Mouse (Mus musculus) midbrain, embryonic 16.5 days (tissue): ENCODE measurements at regions not wholly inside any gene's neighbourhood (a gene's known extent, or its start where the extent isn't known, plus 50 kb on each side); places are given as distances from the start of the nearest gene placed in this dataset.

ENCODE experiments used
- ATAC-seq: fragments of 200-750 bp; cut with Nextera tagmentation; 2 replicates; pipeline ENCODE4 v1.8.0; 2017; ENCODE audit warnings: moderate TSS enrichment
- H3K27ac ChIP-seq: fragments of 300-500 bp; sonication (generic); 2 replicates; pipeline ENCODE4 v1.5.1; 2014; ENCODE audit warnings: mild to moderate bottlenecking, low read length, mixed read lengths
- H3K27me3 ChIP-seq: fragments of 300-500 bp; sonication (generic); 2 replicates; pipeline ENCODE4 v1.6.1; 2014; ENCODE audit warnings: low read depth, low read length, mixed read lengths; ENCODE audit not compliant: control insufficient read depth, insufficient read depth
- H3K36me3 ChIP-seq: fragments of 300-500 bp; sonication (generic); 2 replicates; pipeline ENCODE4 v1.6.1; 2014; ENCODE audit warnings: mild to moderate bottlenecking, low read length, moderate library complexity, mixed read lengths; ENCODE audit not compliant: control insufficient read depth, insufficient read depth
- H3K4me1 ChIP-seq: fragments of 300-500 bp; sonication (generic); 2 replicates; pipeline ENCODE4 v1.6.1; 2014; ENCODE audit warnings: mild to moderate bottlenecking, low read length, mixed read lengths; ENCODE audit not compliant: control insufficient read depth, insufficient read depth
- H3K4me2 ChIP-seq: fragments of 300-500 bp; sonication (generic); 2 replicates; pipeline ENCODE4 v1.6.1; 2014; ENCODE audit warnings: mild to moderate bottlenecking, low read length, mixed read lengths
- H3K4me3 ChIP-seq: fragments of 300-500 bp; sonication (generic); 2 replicates; pipeline ENCODE4 v1.5.1; 2014; ENCODE audit warnings: low read depth, mild to moderate bottlenecking, low read length, moderate library complexity, mixed read lengths
- H3K9ac ChIP-seq: fragments of 300-500 bp; sonication (generic); 2 replicates; pipeline ENCODE4 v1.6.1; 2014; ENCODE audit warnings: low read depth, low read length, mixed read lengths
- H3K9me3 ChIP-seq: fragments of 300-500 bp; sonication (generic); replicated peaks from 2 replicates; pipeline ENCODE4 v1.6.1; 2014; ENCODE audit warnings: mild to moderate bottlenecking, low read length, mixed read lengths; ENCODE audit not compliant: control insufficient read depth, poor library complexity, severe bottlenecking
- WGBS: fragments of 180-500 bp; shearing (Covaris S2); extraction: QIAGEN DNeasy Blood & Tissue Kit; methylation state at CpG from one replicate; pipeline ENCODE4 v1.1.7; 2014; 5-methylcytosine and 5-hydroxymethylcytosine counted together

GRCm38 (mm10) chr17:7467638-7468037 lies 82.4 kb upstream of the Unc93a2 start:
- no peaks in the 10 kb centered on the region for H3K9me3 ChIP-seq
- no peak overlapping the region for H3K9ac ChIP-seq
- no peaks in the 10 kb centered on the region for H3K27me3 ChIP-seq
- H3K27ac ChIP-seq = no peak overlapping the region
- H3K36me3 ChIP-seq = no peaks in the 10 kb centered on the region
- 0 out of 2 replicates have a peak, but pooled peaks have one; percentile 58 for ATAC-seq
- 20% methylated on average over 3 of the region's 3 CpGs for WGBS
- H3K4me3 ChIP-seq = no peak overlapping the region
- peaks cover 3% of the 10 kb centered on the region; the same call in 1 of the 2 replicates for H3K4me1 ChIP-seq
- H3K4me2 ChIP-seq = no peak overlapping the region

DNA sequence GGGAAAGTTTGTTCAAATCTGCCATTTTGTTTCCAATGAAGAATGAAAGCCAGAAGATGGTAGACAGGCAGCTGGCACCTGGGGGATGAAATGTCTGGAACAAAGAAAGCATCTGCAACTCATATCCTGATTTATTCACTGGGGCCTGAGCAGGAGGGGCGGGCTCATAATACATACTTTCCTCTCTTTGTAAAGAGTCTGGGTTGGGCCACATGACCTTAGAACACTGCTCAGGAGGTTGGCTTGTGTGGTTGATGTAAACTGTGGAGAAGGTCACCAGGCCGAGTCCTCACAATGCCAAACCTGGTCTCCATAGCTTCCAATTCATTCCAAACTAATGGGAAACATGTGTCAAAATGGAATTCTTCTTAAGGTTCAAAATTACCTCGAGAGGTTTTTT lies 79.6 kb upstream of the Unc93a2 start:
- no peak for ATAC-seq
- WGBS = 81% methylated on average over 3 of the region's 3 CpGs
- H3K4me2 ChIP-seq = no peak overlapping the region
- H3K9ac ChIP-seq = no peak overlapping the region
- H3K36me3 ChIP-seq = no peaks in the 10 kb centered on the region
- no peak overlapping the region for H3K4me3 ChIP-seq
- no peak overlapping the region for H3K27ac ChIP-seq
- no peaks in the 10 kb centered on the region for H3K9me3 ChIP-seq
- no peaks in the 10 kb centered on the region for H3K27me3 ChIP-seq
- peaks cover 3% of the 10 kb centered on the region; the same call in 1 of the 2 replicates for H3K4me1 ChIP-seq

DNA sequence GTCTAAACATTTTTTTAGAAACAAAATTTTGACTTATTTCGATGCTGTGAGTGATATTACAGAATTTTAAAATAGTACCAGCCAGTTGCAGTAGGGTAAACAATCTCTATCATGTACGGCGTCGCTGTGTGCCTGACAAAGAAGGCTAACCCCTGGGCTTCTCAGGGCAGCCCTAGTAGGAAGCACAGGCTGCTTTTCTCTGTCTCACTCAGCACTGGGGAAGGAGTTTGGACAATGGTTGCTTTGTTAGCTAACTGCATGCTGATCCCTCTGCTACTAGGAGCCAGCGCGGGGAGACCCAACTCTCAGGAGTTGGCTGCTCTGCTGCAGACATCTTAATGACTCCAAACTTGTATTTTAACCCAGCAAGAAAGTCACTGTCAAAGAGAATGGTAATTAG lies 75.9 kb upstream of the Unc93a2 start:
- no peak overlapping the region for H3K27ac ChIP-seq
- no peaks in the 10 kb centered on the region for H3K9me3 ChIP-seq
- no peaks in the 10 kb centered on the region for H3K4me1 ChIP-seq
- peak overlapping the region; percentile 30; the same call in 1 of the 2 replicates for H3K9ac ChIP-seq
- H3K27me3 ChIP-seq = no peaks in the 10 kb centered on the region
- 6% methylated on average over 6 of the region's 6 CpGs for WGBS
- H3K36me3 ChIP-seq = no peaks in the 10 kb centered on the region
- H3K4me2 ChIP-seq = no peak overlapping the region
- no peak overlapping the region for H3K4me3 ChIP-seq
- no peak for ATAC-seq

DNA sequence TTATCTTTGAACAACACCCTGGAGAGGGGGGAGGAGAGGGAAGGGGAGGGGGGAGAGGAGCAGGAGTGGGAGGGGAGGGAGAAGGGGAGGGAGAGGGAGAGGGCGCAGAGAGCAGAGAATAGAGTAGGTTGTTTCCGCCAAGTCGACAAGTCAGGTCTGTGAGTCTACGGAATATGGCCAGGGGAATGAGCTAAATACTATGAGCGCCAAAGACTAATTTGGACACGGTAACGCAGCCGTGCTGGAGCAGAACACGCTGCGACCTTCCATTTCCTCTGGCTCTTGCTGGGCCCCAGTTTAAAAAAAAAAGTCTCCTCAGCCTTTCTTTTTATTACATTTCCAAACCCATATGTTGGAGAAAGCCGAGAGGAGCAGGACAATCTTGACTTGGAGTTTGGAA lies 71.7 kb upstream of the Unc93a2 start:
- H3K4me2 ChIP-seq = no peak overlapping the region
- H3K36me3 ChIP-seq = no peaks in the 10 kb centered on the region
- H3K4me3 ChIP-seq = no peak overlapping the region
- no peaks in the 10 kb centered on the region for H3K27me3 ChIP-seq
- H3K9ac ChIP-seq = no peak overlapping the region
- no peaks in the 10 kb centered on the region for H3K4me1 ChIP-seq
- 87% methylated on average over 11 of the region's 11 CpGs for WGBS
- H3K27ac ChIP-seq = no peak overlapping the region
- ATAC-seq = no peak
- no peaks in the 10 kb centered on the region for H3K9me3 ChIP-seq

- 78% methylated on average over 1 of the region's 1 CpGs for WGBS
- Histone ChIP-seq H3K9me3 (no peaks in the 10 kb centered on the region), H3K9ac (no peak overlapping the region), H3K4me3 (no peak overlapping the region), H3K4me1 (no peaks in the 10 kb centered on the region), H3K4me2 (no peak overlapping the region), H3K27ac (no peak overlapping the region), H3K36me3 (no peaks in the 10 kb centered on the region), H3K27me3 (no peaks in the 10 kb centered on the region)
- no peak for ATAC-seq
Measured at GRCm38 (mm10) chr17:7443822-7444221, 58.6 kb upstream of the Unc93a2 start.

GRCm38 (mm10) chr17:7435075-7435474 lies 49.8 kb upstream of the Unc93a2 start:
- Histone ChIP-seq H3K9me3 (no peaks in the 10 kb centered on the region), H3K4me3 (no peak overlapping the region), H3K4me1 (no peaks in the 10 kb centered on the region), H3K36me3 (no peaks in the 10 kb centered on the region), H3K27ac (no peak overlapping the region), H3K27me3 (no peaks in the 10 kb centered on the region), H3K4me2 (no peak overlapping the region), H3K9ac (no peak overlapping the region)
- no peak for ATAC-seq
- 64% methylated on average over 3 of the region's 3 CpGs for WGBS
